17 mouse cellular contexts compared by ENCODE assay signal in the genomic region with DNA sequence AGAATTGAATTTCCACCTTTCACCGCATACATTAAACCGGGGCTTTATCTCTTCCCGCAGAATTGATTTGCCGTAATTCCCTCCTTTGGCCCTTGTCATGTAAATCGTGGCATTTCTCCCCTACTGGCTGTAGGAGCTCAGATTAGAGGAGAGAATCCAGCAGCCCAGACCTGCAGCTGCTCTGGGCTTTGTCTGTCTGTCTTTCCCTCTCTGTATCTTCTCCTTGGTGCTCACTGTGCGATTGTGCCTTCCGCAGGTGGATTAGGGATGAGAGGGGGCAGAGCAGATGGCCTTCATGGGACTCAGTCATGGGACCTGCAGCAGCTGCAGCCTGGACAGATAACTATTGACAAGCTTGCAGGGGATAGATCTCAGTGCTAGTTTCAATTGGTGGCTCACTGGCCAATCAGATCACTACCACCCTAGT.
A peak's percentile ranks its signal among the peaks of the same experiment; 100 is the strongest.
DNase-seq lines count a peak whose midpoint lies in the region; ATAC-seq and TF ChIP-seq lines count a peak whose summit lies in the region.
"Had no signal": no experiment of that assay in that cellular context is flagged by ENCODE, and none has a peak within 500 bp of the region (broad histone marks: within the 10 kb centered on the region; RNA-seq: fewer than 3 reads in every experiment).

No protein-coding gene starts in this region.

- intact Hi-C loops in heart, postnatal 36 days (cut with DNase I) = no loop called here

- no peak overlapping the region for H3K4me2 ChIP-seq in forebrain, embryonic 14.5 days (ENCODE audit: low read length)
- H3K4me2 ChIP-seq in midbrain, embryonic 13.5 days (replicated peaks) = no peak overlapping the region
- no peak overlapping the region for H3K4me2 ChIP-seq in lung, postnatal 0 days (replicated peaks; ENCODE audit: low read depth, low read length)

- no peak for DNase-seq in layer of hippocampus, adult 2 months (ENCODE audit: low spot score in 2 of 2)
- no peak for DNase-seq in layer of hippocampus, postnatal 25 days (ENCODE audit: extremely low spot score in 1 of 2, low spot score in 1 of 2)
- no peak for DNase-seq in forebrain, embryonic 14.5 days (ENCODE audit: low spot score)
- no peak for DNase-seq in thymus, postnatal 14 days
- DNase-seq in heart, postnatal 36 days = no peak
- DNase-seq in lung, postnatal 0 days (ENCODE audit: low spot score) = no peak
- DNase-seq: adrenal gland, postnatal 36 days; gastrocnemius, adult 2 months; heart, adult 2 months; kidney, adult 8-10 months; liver; lung, adult 2 months; right cerebral cortex, adult 18-20 months; spleen, adult 18-20 months; thymus, postnatal 36 days had no signal

- no peak overlapping the region for H3K4me3 ChIP-seq in layer of hippocampus, adult 2 months
- no peak overlapping the region for H3K4me3 ChIP-seq in forebrain, embryonic 14.5 days (ENCODE audit: low read depth, low read length)
- no peak overlapping the region for H3K4me3 ChIP-seq in midbrain, embryonic 13.5 days (replicated peaks)
- H3K4me3 ChIP-seq in lung, postnatal 0 days (ENCODE audit: low read depth, low read length) = no peak overlapping the region
- H3K4me3 ChIP-seq: gastrocnemius, adult 2 months; heart, adult 2 months had no signal

- no peak overlapping the region for H3K9ac ChIP-seq in forebrain, embryonic 14.5 days (ENCODE audit: low read length)
- no peak overlapping the region for H3K9ac ChIP-seq in midbrain, embryonic 13.5 days (replicated peaks)
- H3K9ac ChIP-seq in lung, postnatal 0 days (replicated peaks; ENCODE audit: low read depth) = no peak overlapping the region

- WGBS in forebrain, embryonic 14.5 days = 9% methylated on average over 7 of the region's 7 CpGs
- 4% methylated on average over 7 of the region's 7 CpGs for WGBS in midbrain, embryonic 13.5 days
- 49% methylated on average over 7 of the region's 7 CpGs for WGBS in lung, postnatal 0 days

- TF ChIP-seq EP300 in lung, postnatal 0 days (IDR thresholded peaks at IDR 0.05) = no peak

- no peaks in the 10 kb centered on the region for H3K9me3 ChIP-seq in forebrain, embryonic 14.5 days (replicated peaks; ENCODE audit: control insufficient read depth, low read length)
- no peaks in the 10 kb centered on the region for H3K9me3 ChIP-seq in midbrain, embryonic 13.5 days
- H3K9me3 ChIP-seq in lung, postnatal 0 days (ENCODE audit: low read length) = no peaks in the 10 kb centered on the region

- peaks cover 22% of the 10 kb centered on the region for H3K4me1 ChIP-seq in forebrain, embryonic 14.5 days (ENCODE audit: control insufficient read depth, insufficient read depth, low read length)
- peaks cover 89% of the 10 kb centered on the region for H3K4me1 ChIP-seq in midbrain, embryonic 13.5 days (replicated peaks)
- no peaks in the 10 kb centered on the region for H3K4me1 ChIP-seq in lung, postnatal 0 days (ENCODE audit: insufficient read depth, low read depth, low read length)

- H3K27ac ChIP-seq in layer of hippocampus, adult 2 months = 0 out of 2 replicates have a peak overlapping the region, but pooled peaks have one; percentile 36
- no peak overlapping the region for H3K27ac ChIP-seq in forebrain, embryonic 14.5 days (ENCODE audit: low read depth, low read length)
- peak overlapping the region; percentile 82 for H3K27ac ChIP-seq in midbrain, embryonic 13.5 days
- H3K27ac ChIP-seq in lung, postnatal 0 days (ENCODE audit: low read length) = no peak overlapping the region
- H3K27ac ChIP-seq: gastrocnemius, adult 2 months; heart, adult 2 months had no signal

- no peaks in the 10 kb centered on the region for H3K36me3 ChIP-seq in forebrain, embryonic 14.5 days (ENCODE audit: control insufficient read depth, insufficient read depth, low read length)
- H3K36me3 ChIP-seq in midbrain, embryonic 13.5 days = no peaks in the 10 kb centered on the region
- no peaks in the 10 kb centered on the region for H3K36me3 ChIP-seq in lung, postnatal 0 days (ENCODE audit: insufficient read depth, low read length)

- H3K27me3 ChIP-seq in forebrain, embryonic 14.5 days (replicated peaks; ENCODE audit: control insufficient read depth, insufficient read depth, low read length) = no peaks in the 10 kb centered on the region
- H3K27me3 ChIP-seq in midbrain, embryonic 13.5 days = no peaks in the 10 kb centered on the region
- no peaks in the 10 kb centered on the region for H3K27me3 ChIP-seq in lung, postnatal 0 days (replicated peaks; ENCODE audit: insufficient read depth, low read length)

- TF ChIP-seq CTCF in layer of hippocampus, adult 2 months (conservative IDR thresholded peaks at IDR 0.05) = no peak
- TF ChIP-seq CTCF in lung, postnatal 0 days (IDR thresholded peaks at IDR 0.05) = no peak

- peak; percentile 33; the same call in 1 of the 2 replicates for ATAC-seq in forebrain, embryonic 14.5 days
- peak; percentile 69 for ATAC-seq in midbrain, embryonic 13.5 days
- ATAC-seq in lung, postnatal 0 days = no peak
- ATAC-seq: activated CD4-positive, CD25-positive, alpha-beta regulatory T cell, adult 4 months had no signal

Comparison
In these comparisons a context has a peak if more than half of its experiments do, and no peak if none do; other contexts are left out.
1. H3K27ac ChIP-seq: peak in layer of hippocampus, adult 2 months (single experiment) and midbrain, embryonic 13.5 days (single experiment); none in forebrain, embryonic 14.5 days (single experiment) and lung, postnatal 0 days (single experiment).